Mouse (Mus musculus) midbrain, embryonic 11.5 days (tissue): ENCODE measurements around the gene Lrch2. TPM values are rescaled to one million over a fixed set of nuclear protein-coding genes. Genes with fewer than 3 reads are reported as not detected.
"Not testable (repeated sequence)": the region's sequence is repeated elsewhere in the genome, so short reads cannot be mapped to it uniquely, and the experiment has no call there.

Source experiments
- ATAC-seq: fragments of 200-750 bp; cut with Nextera tagmentation; 2 replicates; pipeline ENCODE4 v1.8.0; 2017; ENCODE audit warnings: moderate TSS enrichment, moderate library complexity; ENCODE audit not compliant: low FRiP score
- DNase-seq: peaks from one replicate; pipeline ENCODE4 v3.0.0; 2015; ENCODE audit warnings: low spot score; ENCODE audit errors: missing footprints
- H3K27ac ChIP-seq: fragments of 300-500 bp; sonication (generic); 2 replicates; pipeline ENCODE4 v1.5.1; 2014; ENCODE audit warnings: low read depth, low read length
- H3K27me3 ChIP-seq: fragments of 300-500 bp; sonication (generic); 2 replicates; pipeline ENCODE4 v1.6.1; 2014; ENCODE audit warnings: mild to moderate bottlenecking, low read length, moderate library complexity, mixed read lengths; ENCODE audit not compliant: control insufficient read depth, insufficient read depth
- H3K36me3 ChIP-seq: fragments of 300-500 bp; sonication (generic); 2 replicates; pipeline ENCODE4 v1.6.1; 2014; ENCODE audit warnings: mild to moderate bottlenecking, low read length, moderate library complexity, mixed read lengths; ENCODE audit not compliant: control insufficient read depth, insufficient read depth
- H3K4me1 ChIP-seq: fragments of 300-500 bp; sonication (generic); 2 replicates; pipeline ENCODE4 v1.6.1; 2014; ENCODE audit warnings: low read length; ENCODE audit not compliant: control insufficient read depth, insufficient read depth
- H3K4me2 ChIP-seq: fragments of 300-500 bp; sonication (generic); 2 replicates; pipeline ENCODE4 v1.6.1; 2014; ENCODE audit warnings: mild to moderate bottlenecking, moderate library complexity
- H3K4me3 ChIP-seq: fragments of 300-500 bp; sonication (generic); 2 replicates; pipeline ENCODE4 v1.5.1; 2014; ENCODE audit warnings: low read depth, low read length
- H3K9ac ChIP-seq: fragments of 300-500 bp; sonication (generic); 2 replicates; pipeline ENCODE4 v1.6.1; 2014; ENCODE audit warnings: low read length
- H3K9me3 ChIP-seq: fragments of 300-500 bp; sonication (generic); 2 replicates; pipeline ENCODE4 v1.6.1; 2016; ENCODE audit warnings: low read length; ENCODE audit not compliant: control insufficient read depth
- WGBS: fragments of 180-500 bp; shearing (Covaris S2); extraction: QIAGEN DNeasy Blood & Tissue Kit; methylation state at CpG from one replicate; pipeline ENCODE4 v1.1.7; 2014; 5-methylcytosine and 5-hydroxymethylcytosine counted together
- polyA plus RNA-seq: library from polyadenylated mRNA; unstranded; fragments of >200 nt; fragmentation: Nextera tagmentation; extraction: Ambion mirVana; gene quantifications from 2 replicates; pipeline ENCODE4 v1.2.1, GENCODE M21; 2014

Lrch2 gene
- polyA plus RNA-seq = 11.9 and 12.8 TPM in 2 replicates

- no peaks in the 10 kb centered on the region for H3K9me3 ChIP-seq
- DNase-seq (peak; percentile 93), ATAC-seq (peak; percentile 92)
- H3K27me3 ChIP-seq = no peaks in the 10 kb centered on the region
- H3K27ac ChIP-seq = peak within 1 kb of the TSS; percentile 76; the same call in 1 of the 2 replicates
- 14% methylated on average over 42 of the region's 50 CpGs for WGBS
- H3K4me1 ChIP-seq = peaks cover 4% of the 10 kb centered on the region; the same call in 1 of the 2 replicates
- H3K4me2 ChIP-seq = peak within 1 kb of the TSS; percentile 47
- peak within 1 kb of the TSS; percentile 51 for H3K4me3 ChIP-seq
- H3K36me3 ChIP-seq = no peaks in the 10 kb centered on the region
- peak within 1 kb of the TSS; percentile 73 for H3K9ac ChIP-seq
These were observed at the start of gene Lrch2 for GRCm38 (mm10) chrX:147553421-147554201. Lrch2 (minus strand) TSS chrX:147554081.

- no peaks in the 10 kb centered on the region for H3K27me3 ChIP-seq
- peak; percentile 50; the same call in 1 of the 2 replicates for ATAC-seq
These were observed 12.7 kb downstream of the Lrch2 start for GRCm38 (mm10) chrX:147540934-147541870.

GRCm38 (mm10) chrX:147538377-147538776 lies 15.5 kb downstream of the Lrch2 start:
- Histone ChIP-seq H3K9me3 (no peaks in the 10 kb centered on the region), H3K4me2 (no peak overlapping the region), H3K27ac (no peak overlapping the region), H3K4me1 (no peaks in the 10 kb centered on the region), H3K4me3 (no peak overlapping the region), H3K9ac (no peak overlapping the region), H3K36me3 (no peaks in the 10 kb centered on the region), H3K27me3 (no peaks in the 10 kb centered on the region)
- ATAC-seq (no peak), DNase-seq (no peak)

More at GRCm38 (mm10) chrX:147540934-147541870, 12.7 kb downstream of the Lrch2 start:
- Histone ChIP-seq H3K4me3 (no peak overlapping the region), H3K9ac (no peak overlapping the region), H3K27ac (no peak overlapping the region), H3K4me2 (no peak overlapping the region), H3K36me3 (no peaks in the 10 kb centered on the region), H3K4me1 (no peaks in the 10 kb centered on the region), H3K9me3 (no peaks in the 10 kb centered on the region)
- no peak for DNase-seq
- WGBS = 63% methylated on average over 11 of the region's 11 CpGs

- H3K27ac ChIP-seq, DNase-seq, ATAC-seq, H3K4me2 ChIP-seq, H3K4me1 ChIP-seq, H3K27me3 ChIP-seq, H3K4me3 ChIP-seq, H3K36me3 ChIP-seq, H3K9me3 ChIP-seq, H3K9ac ChIP-seq: not testable (repeated sequence)
- WGBS = 77% methylated on average over 3 of the region's 3 CpGs
These were observed 16.8 kb downstream of the Lrch2 start for GRCm38 (mm10) chrX:147537117-147537516.

- Histone ChIP-seq H3K27me3 (no peaks in the 10 kb centered on the region), H3K4me2 (no peak overlapping the region), H3K9me3 (no peaks in the 10 kb centered on the region), H3K9ac (no peak overlapping the region), H3K4me3 (no peak overlapping the region), H3K27ac (no peak overlapping the region), H3K36me3 (no peaks in the 10 kb centered on the region), H3K4me1 (no peaks in the 10 kb centered on the region)
- WGBS = 86% methylated on average over 2 of the region's 2 CpGs
- ATAC-seq = no peak
- DNase-seq = no peak
These were observed 18.3 kb downstream of the Lrch2 start for GRCm38 (mm10) chrX:147535616-147536015.

GRCm38 (mm10) chrX:147531675-147532074 lies 22.2 kb downstream of the Lrch2 start:
- Histone ChIP-seq H3K27ac (no peak overlapping the region), H3K4me2 (no peak overlapping the region), H3K36me3 (no peaks in the 10 kb centered on the region), H3K4me1 (no peaks in the 10 kb centered on the region), H3K4me3 (no peak overlapping the region), H3K9me3 (no peaks in the 10 kb centered on the region), H3K9ac (no peak overlapping the region), H3K27me3 (no peaks in the 10 kb centered on the region)
- DNase-seq (no peak), ATAC-seq (no peak)
- 74% methylated on average over 4 of the region's 4 CpGs for WGBS

GRCm38 (mm10) chrX:147527646-147528172 lies 26.2 kb downstream of the Lrch2 start:
- no peak for ATAC-seq
- no peaks in the 10 kb centered on the region for H3K4me1 ChIP-seq
- H3K27me3 ChIP-seq = no peaks in the 10 kb centered on the region
- peak; percentile 81 for DNase-seq
- 70% methylated on average over 7 of the region's 7 CpGs for WGBS
- H3K4me3 ChIP-seq = no peak overlapping the region
- H3K9ac ChIP-seq = no peak overlapping the region
- no peak overlapping the region for H3K27ac ChIP-seq
- H3K36me3 ChIP-seq = no peaks in the 10 kb centered on the region
- H3K9me3 ChIP-seq = no peaks in the 10 kb centered on the region
- no peak overlapping the region for H3K4me2 ChIP-seq

GRCm38 (mm10) chrX:147489551-147489950 lies 64.3 kb downstream of the Lrch2 start:
- ATAC-seq (no peak), DNase-seq (no peak)
- Histone ChIP-seq H3K27me3 (no peaks in the 10 kb centered on the region), H3K36me3 (no peaks in the 10 kb centered on the region), H3K27ac (no peak overlapping the region), H3K9ac (no peak overlapping the region), H3K4me3 (no peak overlapping the region), H3K9me3 (no peaks in the 10 kb centered on the region), H3K4me2 (no peak overlapping the region), H3K4me1 (no peaks in the 10 kb centered on the region)
- WGBS = 73% methylated on average over 2 of the region's 2 CpGs
